Mouse (Mus musculus) heart, adult 2 months (tissue): Measurements from ENCODE around the gene Fbxw8. TPM values are rescaled to one million over a fixed set of nuclear protein-coding genes. Genes with fewer than 3 reads are reported as not detected.
A peak's percentile ranks its signal among the peaks of the same experiment; 100 is the strongest.

ENCODE experiments used
- DNase-seq, 2 experiments: peaks; one replicate each; pipeline ENCODE4 v3.0.0; 2021
- H3K27ac ChIP-seq: fragments of 200-600 bp; 2 replicates; pipeline ENCODE4 v1.8.1; 2022
- H3K27me3 ChIP-seq: fragments of 200-500 bp; 2 replicates; pipeline ENCODE4 v1.6.1; 2012; ENCODE audit warnings: mild to moderate bottlenecking, low read length, inconsistent platforms, mixed read lengths; ENCODE audit not compliant: control insufficient read depth, insufficient read depth
- H3K36me3 ChIP-seq: fragments of 200-500 bp; 2 replicates; pipeline ENCODE4 v1.6.1; 2012; ENCODE audit warnings: low read length, inconsistent platforms; ENCODE audit not compliant: control insufficient read depth, insufficient read depth
- H3K4me1 ChIP-seq: fragments of 200-500 bp; 2 replicates; pipeline ENCODE4 v1.6.1; 2011; ENCODE audit warnings: low read length; ENCODE audit not compliant: control insufficient read depth, insufficient read depth
- H3K4me3 ChIP-seq: fragments of 200-600 bp; 2 replicates; pipeline ENCODE4 v1.8.1; 2022
- H3K79me2 ChIP-seq: fragments of 200-500 bp; replicated peaks from 2 replicates; pipeline ENCODE4 v1.6.1; 2012; ENCODE audit warnings: mild to moderate bottlenecking, inconsistent platforms, low read length, moderate library complexity, mixed read lengths; ENCODE audit not compliant: control insufficient read depth, insufficient read depth
- H3K9ac ChIP-seq: fragments of 200-500 bp; 2 replicates; pipeline ENCODE4 v1.6.1; 2012; ENCODE audit warnings: low read depth, mild to moderate bottlenecking, control low read depth, inconsistent platforms, low read length, mixed read lengths
- CTCF ChIP-seq: fragments of 200-600 bp; IDR thresholded peaks from 2 replicates; pipeline ENCODE4 v1.8.1; 2022; ENCODE audit warnings: antibody characterized with exemption, mild to moderate bottlenecking, moderate library complexity
- EP300 ChIP-seq: fragments of 200-500 bp; IDR thresholded peaks from 2 replicates; pipeline ENCODE4 v1.6.1; 2011; ENCODE audit warnings: low read depth, low read length, control low read depth; ENCODE audit not compliant: insufficient read depth
- POLR2A ChIP-seq: fragments of 200-500 bp; IDR thresholded peaks from 2 replicates; pipeline ENCODE4 v1.6.1; 2011; ENCODE audit warnings: mild to moderate bottlenecking, low read depth, low read length, control low read depth; ENCODE audit not compliant: insufficient read depth
- WGBS: fragments of 180-500 bp; shearing (Covaris S2); methylation state at CpG from one replicate; pipeline ENCODE4 v1.1.7; 2018; 5-methylcytosine and 5-hydroxymethylcytosine counted together
- intact Hi-C: fragments of 180-260 bp; cut with DNase I; formaldehyde crosslinking; loops from one replicate; pipeline ENCODE4 v1.15.1; 2025
- polyA plus RNA-seq: library from polyadenylated mRNA; depleted of rRNA; stranded (reverse); fragments of >200 nt; gene quantifications from 2 replicates; pipeline ENCODE4 v1.2.3, GENCODE M21; 2012
- total RNA-seq, 2 experiments: library from RNA; stranded (reverse); gene quantifications; 2 replicates each; pipeline ENCODE4 v1.2.3; 2021

Gene Fbxw8
- total and polyA plus RNA-seq, 3 experiments = 35.1 to 39.2 (median 36.8) TPM

DNA sequence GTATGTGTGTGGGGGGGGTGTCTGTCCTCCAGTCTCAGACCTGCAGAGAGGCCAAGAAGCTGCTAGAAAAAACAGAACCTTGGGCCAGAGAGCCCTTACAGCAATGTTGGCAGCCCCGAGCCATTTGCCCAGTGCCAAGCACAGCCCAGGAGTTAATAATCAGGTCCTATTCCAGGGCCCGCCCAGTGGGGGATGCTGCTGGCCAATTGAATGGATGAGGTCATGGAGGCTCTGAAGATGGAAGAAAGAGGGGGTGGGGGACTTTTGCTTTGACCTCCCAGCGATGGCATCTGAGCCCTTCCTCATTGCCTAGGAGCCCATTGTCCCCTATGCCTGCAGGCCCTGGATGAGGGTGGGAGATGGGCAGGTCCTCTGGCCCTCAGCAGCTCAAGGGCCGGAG lies 123.8 kb downstream of the Fbxw8 start:
- DNase-seq = no peak
- TF ChIP-seq EP300 (no peak), CTCF (no peak), POLR2A (no peak)

DNA sequence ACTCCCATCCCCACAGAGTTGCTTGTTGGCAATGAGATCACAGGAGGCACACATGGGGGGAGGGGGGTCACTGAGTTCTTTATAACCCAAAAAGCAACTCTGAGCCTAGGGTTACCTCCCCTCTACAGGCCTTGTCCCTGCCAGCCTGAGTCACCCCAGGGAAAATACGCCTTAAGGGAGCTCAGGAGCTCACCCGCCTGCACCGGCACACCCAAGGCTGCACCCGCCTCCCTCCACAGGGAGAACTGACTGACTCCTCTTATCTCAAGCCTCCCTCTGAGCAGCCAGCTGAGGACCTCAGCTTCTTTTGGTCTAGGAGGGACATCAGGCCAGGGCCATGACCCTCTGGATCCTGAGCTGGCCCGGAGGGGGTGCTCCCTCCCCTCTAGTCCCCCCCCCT lies 124.2 kb downstream of the Fbxw8 start:
- no peak overlapping the region for H3K9ac ChIP-seq
- TF ChIP-seq EP300 (no peak), CTCF (no peak), POLR2A (no peak)

More for the DNA sequence above, 123.8 kb downstream of the Fbxw8 start:
- H3K4me3 ChIP-seq = no peak overlapping the region
- H3K27me3 ChIP-seq = peaks cover 12% of the 10 kb centered on the region
- no peaks in the 10 kb centered on the region for H3K36me3 ChIP-seq
- H3K79me2 ChIP-seq = no peaks in the 10 kb centered on the region
- 51% methylated on average over 4 of the region's 4 CpGs for WGBS
- no peak overlapping the region for H3K27ac ChIP-seq
- H3K4me1 ChIP-seq = peaks cover 4% of the 10 kb centered on the region
- intact Hi-C loops = no loop called here
- H3K9ac ChIP-seq = no peak overlapping the region

DNA sequence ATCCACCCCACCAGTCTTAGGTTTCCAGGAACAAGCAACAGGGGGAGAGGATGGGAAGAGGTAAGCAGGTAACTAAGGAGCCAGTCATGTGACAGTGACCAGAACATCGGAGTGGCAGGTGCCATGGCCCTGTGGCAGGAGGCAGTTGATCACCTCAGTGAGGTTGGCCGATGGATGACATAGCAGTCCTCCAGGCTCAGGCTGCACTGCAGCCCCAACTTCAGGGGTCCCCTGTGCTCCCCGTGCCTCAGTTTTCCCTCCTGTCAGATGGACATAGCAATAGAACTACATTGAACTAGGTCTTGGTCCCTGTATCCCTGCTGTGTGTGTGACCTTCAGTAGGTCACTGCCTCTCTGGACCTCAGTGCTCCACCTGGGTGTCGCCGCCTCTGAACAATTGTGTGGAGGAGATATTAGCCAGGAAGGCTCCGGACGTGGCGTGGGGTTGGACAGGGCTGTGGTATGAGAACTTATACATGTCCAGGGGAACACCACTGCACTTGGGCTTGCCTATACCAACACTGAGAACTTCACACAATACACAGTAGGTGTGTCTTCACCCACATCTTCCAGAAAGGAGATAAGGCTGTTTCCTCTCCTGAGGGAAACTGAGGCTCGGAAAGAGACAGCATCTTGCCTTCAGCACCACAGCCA lies 125.1 kb downstream of the Fbxw8 start:
- 86% methylated on average over 9 of the region's 9 CpGs for WGBS
- peaks cover 4% of the 10 kb centered on the region for H3K4me1 ChIP-seq
- H3K4me3 ChIP-seq = no peak overlapping the region
- no peaks in the 10 kb centered on the region for H3K79me2 ChIP-seq
- H3K27ac ChIP-seq = no peak overlapping the region
- intact Hi-C loops = no loop called here
- H3K36me3 ChIP-seq = no peaks in the 10 kb centered on the region
- no peak for DNase-seq
- H3K9ac ChIP-seq = no peak overlapping the region
- peaks cover 12% of the 10 kb centered on the region for H3K27me3 ChIP-seq
- no peak for TF ChIP-seq EP300
- no peak for TF ChIP-seq CTCF
- TF ChIP-seq POLR2A = no peak

More for the DNA sequence above, 124.2 kb downstream of the Fbxw8 start:
- no peak for DNase-seq
- intact Hi-C loops = no loop called here
- no peaks in the 10 kb centered on the region for H3K79me2 ChIP-seq
- H3K36me3 ChIP-seq = no peaks in the 10 kb centered on the region
- WGBS = 29% methylated on average over 5 of the region's 5 CpGs
- no peak overlapping the region for H3K27ac ChIP-seq
- H3K4me3 ChIP-seq = no peak overlapping the region
- H3K4me1 ChIP-seq = peaks cover 4% of the 10 kb centered on the region
- peaks cover 12% of the 10 kb centered on the region for H3K27me3 ChIP-seq

DNA sequence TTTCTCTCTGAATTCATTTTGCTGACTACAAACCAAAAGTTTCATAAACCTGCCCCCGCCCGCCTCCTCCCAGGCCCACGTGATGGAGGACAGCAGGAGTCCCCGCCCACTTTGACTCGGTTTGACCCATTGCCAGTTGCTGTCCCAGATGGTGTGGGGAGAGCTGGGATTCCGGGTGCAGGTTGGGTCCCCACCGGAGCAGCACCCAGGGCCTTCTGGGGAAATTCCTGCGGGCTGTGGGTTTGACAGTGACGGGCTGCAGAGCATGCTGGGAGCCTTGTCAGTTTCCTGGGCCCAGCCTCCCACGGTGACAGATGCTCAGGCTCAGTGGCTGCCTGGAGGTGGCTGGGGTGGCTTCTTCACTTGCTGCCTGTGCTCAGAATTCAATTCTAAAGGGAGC lies 125.8 kb downstream of the Fbxw8 start:
- intact Hi-C loops = loop anchor here (5.0 kb wide), 1 partner anchor 38 kb away; no protein-coding TSS in a partner anchor

DNA sequence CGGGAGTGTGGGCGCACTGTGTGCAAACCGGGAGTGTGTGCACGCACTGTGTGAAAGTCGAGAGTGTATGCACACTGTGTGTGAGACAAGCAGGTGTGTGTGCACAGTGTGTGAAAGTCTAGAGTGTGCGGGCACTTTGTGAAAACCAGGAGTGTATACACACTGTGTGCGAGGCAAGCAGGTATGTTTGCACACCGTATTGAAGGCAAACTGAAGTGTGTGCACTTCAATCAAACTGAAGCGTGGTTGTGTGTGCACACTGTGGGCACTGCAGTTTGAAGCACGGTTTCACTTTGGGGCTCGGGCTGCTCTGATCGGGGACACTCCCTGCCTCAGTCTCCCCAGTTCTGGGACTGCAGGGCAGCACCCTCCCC lies 126.2 kb downstream of the Fbxw8 start:
- H3K36me3 ChIP-seq = no peaks in the 10 kb centered on the region
- H3K27ac ChIP-seq = peak overlapping the region; percentile 76; the same call in 1 of the 2 replicates
- peak overlapping the region; percentile 70 for H3K9ac ChIP-seq
- peaks cover 4% of the 10 kb centered on the region for H3K4me1 ChIP-seq
- peaks cover 12% of the 10 kb centered on the region for H3K27me3 ChIP-seq
- 8% methylated on average over 12 of the region's 12 CpGs for WGBS
- peak overlapping the region; percentile 60 for H3K4me3 ChIP-seq
- no peak for DNase-seq
- no peaks in the 10 kb centered on the region for H3K79me2 ChIP-seq
- TF ChIP-seq EP300 (no peak), CTCF (no peak), POLR2A (no peak)
- intact Hi-C loops = loop anchor here (5.0 kb wide), 1 partner anchor 38 kb away; no protein-coding TSS in a partner anchor

More for the DNA sequence above, 125.8 kb downstream of the Fbxw8 start:
- Histone ChIP-seq H3K27me3 (peaks cover 12% of the 10 kb centered on the region), H3K4me1 (peaks cover 4% of the 10 kb centered on the region), H3K36me3 (no peaks in the 10 kb centered on the region), H3K27ac (no peak overlapping the region), H3K79me2 (no peaks in the 10 kb centered on the region), H3K9ac (no peak overlapping the region; the same call in 1 of the 2 replicates), H3K4me3 (peak overlapping the region; percentile 60; the same call in 1 of the 2 replicates)
- WGBS = 8% methylated on average over 10 of the region's 10 CpGs
- TF ChIP-seq CTCF = no peak
- no peak for TF ChIP-seq EP300
- TF ChIP-seq POLR2A = no peak
- DNase-seq = no peak
